Mouse (Mus musculus) embryonic fibroblast, embryonic 13.5 days (primary cell): ENCODE results near the gene Cyp20a1.

ENCODE experiments used
- CTCF ChIP-seq: IDR thresholded peaks from 2 replicates; pipeline ENCODE4 v1.5.1; 2011; ENCODE audit warnings: mild to moderate bottlenecking, control low read depth, low read length, moderate library complexity, borderline replicate concordance; ENCODE audit not compliant: insufficient read depth
- POLR2A ChIP-seq: IDR thresholded peaks from 2 replicates; pipeline ENCODE4 v1.6.1; 2011; ENCODE audit warnings: low read depth, mild to moderate bottlenecking, control low read depth, low read length, moderate library complexity

GRCm38 (mm10) chr1:60431531-60431930 is 88.4 kb downstream of the Cyp20a1 start:
- TF ChIP-seq CTCF (no peak), POLR2A (no peak)
